Mouse (Mus musculus): ENCODE data around the gene Spata7. TPM values are rescaled to one million over a fixed set of nuclear protein-coding genes. Genes with fewer than 3 reads are reported as not detected.

The Spata7 gene
- total and polyA plus RNA-seq, 3 experiments = 2.2 to 6.5 (median 5.2) TPM

GRCm38 (mm10) chr12:98713621-98714103, 85.7 kb downstream of the Spata7 start:
- Histone ChIP-seq H3K27ac (no peak overlapping the region), H3K4me1 (ENCODE audit: control insufficient read depth, insufficient read depth, low read length) (peaks cover 14% of the 10 kb centered on the region), H3K27me3 (ENCODE audit: control insufficient read depth, insufficient read depth, low read length) (no peaks in the 10 kb centered on the region), H3K79me2 (replicated peaks; ENCODE audit: control insufficient read depth, insufficient read depth, low read length) (no peaks in the 10 kb centered on the region), H3K36me3 (ENCODE audit: control insufficient read depth, insufficient read depth, low read length) (peaks cover 13% of the 10 kb centered on the region), H3K9ac (ENCODE audit: low read depth, low read length) (no peak overlapping the region), H3K4me3 (no peak overlapping the region)
- intact Hi-C loops (cut with DNase I) = no loop called here
- no peak for DNase-seq
- TF ChIP-seq EP300 (IDR thresholded peaks at IDR 0.05; ENCODE audit: insufficient read depth, low read depth, low read length) (no peak), POLR2A (IDR thresholded peaks at IDR 0.05; ENCODE audit: insufficient read depth, low read depth, low read length) (no peak), CTCF (IDR thresholded peaks at IDR 0.05) (no peak)
- WGBS = 50% methylated on average over 7 of the region's 7 CpGs

GRCm38 (mm10) chr12:98714757-98715156, 86.8 kb downstream of the Spata7 start:
- peak in 1 of 2 experiments; percentile 8 for DNase-seq
- H3K27ac ChIP-seq = peak overlapping the region; percentile 11

GRCm38 (mm10) chr12:98716142-98716541, 88.2 kb downstream of the Spata7 start:
- Histone ChIP-seq H3K36me3 (ENCODE audit: control insufficient read depth, insufficient read depth, low read length) (peaks cover 13% of the 10 kb centered on the region), H3K79me2 (replicated peaks; ENCODE audit: control insufficient read depth, insufficient read depth, low read length) (no peaks in the 10 kb centered on the region), H3K4me3 (no peak overlapping the region), H3K4me1 (ENCODE audit: control insufficient read depth, insufficient read depth, low read length) (peaks cover 14% of the 10 kb centered on the region), H3K27me3 (ENCODE audit: control insufficient read depth, insufficient read depth, low read length) (no peaks in the 10 kb centered on the region), H3K9ac (ENCODE audit: low read depth, low read length) (no peak overlapping the region), H3K27ac (no peak overlapping the region)
- TF ChIP-seq EP300 (IDR thresholded peaks at IDR 0.05; ENCODE audit: insufficient read depth, low read depth, low read length) = no peak
- TF ChIP-seq POLR2A (IDR thresholded peaks at IDR 0.05; ENCODE audit: insufficient read depth, low read depth, low read length) = no peak
- TF ChIP-seq CTCF (IDR thresholded peaks at IDR 0.05) = no peak
- WGBS = 88% methylated on average over 2 of the region's 2 CpGs
- DNase-seq = no peak
- intact Hi-C loops (cut with DNase I) = no loop called here

More at GRCm38 (mm10) chr12:98714757-98715156, 86.8 kb downstream of the Spata7 start:
- H3K27me3 ChIP-seq (ENCODE audit: control insufficient read depth, insufficient read depth, low read length) = no peaks in the 10 kb centered on the region
- no peaks in the 10 kb centered on the region for H3K79me2 ChIP-seq (replicated peaks; ENCODE audit: control insufficient read depth, insufficient read depth, low read length)
- WGBS = 25% methylated on average over 11 of the region's 11 CpGs
- intact Hi-C loops (cut with DNase I) = no loop called here
- no peak overlapping the region for H3K4me3 ChIP-seq
- H3K9ac ChIP-seq (ENCODE audit: low read depth, low read length) = no peak overlapping the region
- TF ChIP-seq CTCF (IDR thresholded peaks at IDR 0.05) (no peak), POLR2A (IDR thresholded peaks at IDR 0.05; ENCODE audit: insufficient read depth, low read depth, low read length) (no peak), EP300 (IDR thresholded peaks at IDR 0.05; ENCODE audit: insufficient read depth, low read depth, low read length) (no peak)
- peaks cover 14% of the 10 kb centered on the region for H3K4me1 ChIP-seq (ENCODE audit: control insufficient read depth, insufficient read depth, low read length)
- H3K36me3 ChIP-seq (ENCODE audit: control insufficient read depth, insufficient read depth, low read length) = peaks cover 13% of the 10 kb centered on the region

Other genes with a start within 250 kb of the Spata7 start
- gene Kcnk10, start 49.8 kb upstream of the Spata7 start, total RNA-seq (2021) = not detected
- gene Kcnk10, start 49.8 kb upstream of the Spata7 start, polyA plus RNA-seq (2012; rRNA removed) = 0.03 and 0.16 TPM in 2 replicates
- 10 to 100 TPM; 29.1 to 29.3 TPM for gene Ptpn21, start 109.2 kb downstream of the Spata7 start, total RNA-seq (2021)
- 19.4 and 24.7 TPM in 2 replicates for gene Ptpn21, start 109.2 kb downstream of the Spata7 start, polyA plus RNA-seq (2012; rRNA removed)
- 10 to 100 TPM; 59.6 to 60.1 TPM for gene Zc3h14, start 118.8 kb downstream of the Spata7 start, total RNA-seq (2021)
- 57.0 and 92.9 TPM in 2 replicates for gene Zc3h14, start 118.8 kb downstream of the Spata7 start, polyA plus RNA-seq (2012; rRNA removed)